Mouse (Mus musculus) activated CD4-positive, CD25-positive, alpha-beta regulatory T cell, adult 9 weeks (primary cell): ENCODE results near the gene Cox8b. TPM values are rescaled to one million over a fixed set of nuclear protein-coding genes. Genes with fewer than 3 reads are reported as not detected.

Experiments
- polyA plus RNA-seq: library from polyadenylated mRNA; unstranded; fragments of 100-300 nt; shearing (Covaris generic); gene quantifications from one replicate; pipeline ENCODE4 v1.2.1, GENCODE M21; 2017

Gene Cox8b
- not detected for polyA plus RNA-seq

GRCm38 (mm10) chr7:140900220-140900619 lies at the start of gene Cox8b:
Gene Cox8b, minus strand, starts transcription at chr7:140900446.

GRCm38 (mm10) chr7:140941222-140942051 lies 41.2 kb upstream of the Cox8b start, which contains the start of gene Pgghg:
Gene Pgghg, plus strand, starts transcription at chr7:140941391.

GRCm38 (mm10) chr7:140920418-140921029 lies 20.3 kb upstream of the Cox8b start, which contains the start of gene Nlrp6:
Gene Nlrp6, plus strand, starts transcription at chr7:140920902.

GRCm38 (mm10) chr7:140881696-140882468 lies 18.4 kb downstream of the Cox8b start, which contains the start of the genes Psmd13 and Sirt3:
Gene Psmd13, plus strand, starts transcription at chr7:140881968.
Gene Sirt3, minus strand, starts transcription at chr7:140882309.

GRCm38 (mm10) chr7:140857550-140858505 lies 42.4 kb downstream of the Cox8b start, which contains the start of gene Bet1l:
Gene Bet1l, minus strand, starts transcription at chr7:140857577.

GRCm38 (mm10) chr7:140856785-140857549 lies 43.3 kb downstream of the Cox8b start, which contains the start of gene Ric8a:
Gene Ric8a, plus strand, starts transcription at chr7:140856957.

GRCm38 (mm10) chr7:140855860-140856784 lies 44.1 kb downstream of the Cox8b start, which contains the start of gene Gm45785:
Gene Gm45785, minus strand, starts transcription at chr7:140856331.

Other genes with a start within 250 kb of the Cox8b start
- not detected for gene Olfr539, start 240.5 kb downstream of the Cox8b start, polyA plus RNA-seq
- 0.09 TPM for gene Olfr45, start 218.5 kb downstream of the Cox8b start, polyA plus RNA-seq
- gene Olfr541, start 203.2 kb downstream of the Cox8b start, polyA plus RNA-seq = not detected
- gene Cyp2e1, start 136.7 kb downstream of the Cox8b start, polyA plus RNA-seq = not detected
- 0.18 TPM for gene Syce1, start 112.6 kb downstream of the Cox8b start, polyA plus RNA-seq
- gene Zfp941, start 78.3 kb downstream of the Cox8b start, polyA plus RNA-seq = 0.23 TPM
- gene Urah, start 65.4 kb downstream of the Cox8b start, polyA plus RNA-seq = not detected
- not detected for gene Scgb1c1, start 54.9 kb downstream of the Cox8b start, polyA plus RNA-seq
- not detected for gene Odf3, start 52.6 kb downstream of the Cox8b start, polyA plus RNA-seq
- not detected for gene Gm45785, start 44.1 kb downstream of the Cox8b start, polyA plus RNA-seq
- gene Ric8a, start 43.5 kb downstream of the Cox8b start, polyA plus RNA-seq = 138 TPM
- 52.1 TPM for gene Bet1l, start 42.9 kb downstream of the Cox8b start, polyA plus RNA-seq
- gene Psmd13, start 18.5 kb downstream of the Cox8b start, polyA plus RNA-seq = 226 TPM
- 10.2 TPM for gene Sirt3, start 18.1 kb downstream of the Cox8b start, polyA plus RNA-seq
- not detected for gene Nlrp6, start 20.5 kb upstream of the Cox8b start, polyA plus RNA-seq
- gene Pgghg, start 40.9 kb upstream of the Cox8b start, polyA plus RNA-seq = 39.5 TPM
- gene Ifitm5, start 49.8 kb upstream of the Cox8b start, polyA plus RNA-seq = 0.73 TPM
- gene Gm45717, start 55.5 kb upstream of the Cox8b start, polyA plus RNA-seq = not detected
- gene Ifitm2, start 55.5 kb upstream of the Cox8b start, polyA plus RNA-seq = 27.5 TPM
- gene Ifitm1, start 66.8 kb upstream of the Cox8b start, polyA plus RNA-seq = not detected
- 16.4 TPM for gene Ifitm3, start 110.3 kb upstream of the Cox8b start, polyA plus RNA-seq
- gene Ifitm6, start 117.5 kb upstream of the Cox8b start, polyA plus RNA-seq = not detected
- not detected for gene Gm17387, start 128.7 kb upstream of the Cox8b start, polyA plus RNA-seq
- 13.8 TPM for gene B4galnt4, start 160.7 kb upstream of the Cox8b start, polyA plus RNA-seq
- 330 TPM for gene Pkp3, start 177.8 kb upstream of the Cox8b start, polyA plus RNA-seq
- 240 TPM for gene Sigirr, start 200.1 kb upstream of the Cox8b start, polyA plus RNA-seq
- gene Ano9, start 217.4 kb upstream of the Cox8b start, polyA plus RNA-seq = 0.54 TPM
- 17.4 TPM for gene Ptdss2, start 221.9 kb upstream of the Cox8b start, polyA plus RNA-seq